Mouse (Mus musculus) lung, postnatal 0 days (tissue): ENCODE data around the gene Pla2g4d. TPM values are rescaled to one million over a fixed set of nuclear protein-coding genes. Genes with fewer than 3 reads are reported as not detected.
"Not testable (repeated sequence)": the region's sequence is repeated elsewhere in the genome, so short reads cannot be mapped to it uniquely, and the experiment has no call there.

Experiments used
- ATAC-seq: fragments of 200-750 bp; cut with Nextera tagmentation; 2 replicates; pipeline ENCODE4 v1.8.0; 2017; ENCODE audit warnings: moderate library complexity
- DNase-seq: peaks from one replicate; pipeline ENCODE4 v3.0.0-alpha.2; 2016; ENCODE audit warnings: low spot score
- H3K27ac ChIP-seq: fragments of 300-500 bp; sonication (generic); 2 replicates; pipeline ENCODE4 v1.5.1; 2014; ENCODE audit warnings: antibody characterized with exemption, mild to moderate bottlenecking, low read length, mixed read lengths
- H3K27me3 ChIP-seq: fragments of 300-500 bp; sonication (generic); replicated peaks from 2 replicates; pipeline ENCODE4 v1.6.1; 2014; ENCODE audit warnings: low read length, mixed read lengths; ENCODE audit not compliant: insufficient read depth
- H3K36me3 ChIP-seq: fragments of 300-500 bp; sonication (generic); 2 replicates; pipeline ENCODE4 v1.6.1; 2014; ENCODE audit warnings: low read length, mixed read lengths; ENCODE audit not compliant: insufficient read depth
- H3K4me1 ChIP-seq: fragments of 300-500 bp; sonication (generic); 2 replicates; pipeline ENCODE4 v1.6.1; 2014; ENCODE audit warnings: antibody characterized with exemption, low read depth, low read length, mixed read lengths; ENCODE audit not compliant: insufficient read depth
- H3K4me2 ChIP-seq: fragments of 300-500 bp; sonication (generic); replicated peaks from 2 replicates; pipeline ENCODE4 v1.6.1; 2014; ENCODE audit warnings: low read depth, mild to moderate bottlenecking, low read length, moderate library complexity, mixed read lengths
- H3K4me3 ChIP-seq: fragments of 300-500 bp; sonication (generic); 2 replicates; pipeline ENCODE4 v1.5.1; 2014; ENCODE audit warnings: low read depth, low read length
- H3K9ac ChIP-seq: fragments of 300-500 bp; sonication (generic); replicated peaks from 2 replicates; pipeline ENCODE4 v1.6.1; 2014; ENCODE audit warnings: low read depth, mild to moderate bottlenecking
- H3K9me3 ChIP-seq: fragments of 300-500 bp; sonication (generic); 2 replicates; pipeline ENCODE4 v1.6.1; 2016; ENCODE audit warnings: low read length, mixed read lengths
- CTCF ChIP-seq: IDR thresholded peaks from 2 replicates; pipeline ENCODE4 v1.5.1; 2016; ENCODE audit warnings: antibody characterized with exemption, mild to moderate bottlenecking
- EP300 ChIP-seq: IDR thresholded peaks from 2 replicates; pipeline ENCODE4 v1.6.1; 2016; ENCODE audit warnings: antibody characterized with exemption, mild to moderate bottlenecking, control low read depth
- WGBS: fragments of 180-500 bp; shearing (Covaris S2); extraction: QIAGEN DNeasy Blood & Tissue Kit; methylation state at CpG from one replicate; pipeline ENCODE4 v1.1.7; 2014; 5-methylcytosine and 5-hydroxymethylcytosine counted together
- polyA plus RNA-seq: library from polyadenylated mRNA; unstranded; fragments of >200 nt; fragmentation: Nextera tagmentation; extraction: Ambion mirVana; gene quantifications from 2 replicates; pipeline ENCODE4 v1.2.1, GENCODE M21; 2015

The Pla2g4d gene
- polyA plus RNA-seq, 1 experiment from 2014 or later: not detected

- 81% methylated on average over 6 of the region's 6 CpGs for WGBS
These were observed 36.4 kb downstream of the Pla2g4d start for GRCm38 (mm10) chr2:120252644-120253043.

DNA sequence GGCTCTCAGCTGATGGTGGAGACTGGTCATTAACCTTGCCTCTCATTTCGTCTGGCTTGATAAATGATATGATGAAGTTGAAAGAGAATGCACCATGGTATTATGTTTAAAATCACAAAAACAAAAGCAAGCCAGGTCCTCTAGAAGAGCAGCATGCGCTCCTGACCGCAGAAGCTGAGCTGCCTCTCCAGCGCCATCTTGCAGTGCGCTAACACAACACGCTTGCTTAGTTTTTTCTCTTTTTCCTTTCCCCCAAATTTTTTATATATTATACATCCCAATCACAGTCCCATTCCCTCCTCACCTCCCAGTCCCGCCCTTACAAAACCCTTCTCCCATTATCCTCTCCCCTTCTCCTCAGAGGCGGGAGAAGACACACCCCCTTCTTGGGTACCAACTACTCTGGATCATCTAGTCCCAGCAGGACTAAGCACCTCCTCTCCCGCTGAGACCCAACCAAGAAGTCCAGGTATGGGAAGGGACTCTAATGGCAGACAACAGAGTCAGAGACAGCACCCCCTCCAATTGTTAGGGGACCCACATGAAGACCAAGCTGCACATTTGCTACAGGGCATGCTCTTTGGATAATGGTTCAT, 43.5 kb downstream of the Pla2g4d start:
- Histone ChIP-seq H3K4me1 (no peaks in the 10 kb centered on the region), H3K36me3 (no peaks in the 10 kb centered on the region), H3K4me2 (peak overlapping the region; percentile 56), H3K9me3 (no peaks in the 10 kb centered on the region), H3K4me3 (peak overlapping the region; percentile 3; the same call in 1 of the 2 replicates), H3K9ac (no peak overlapping the region), H3K27ac (no peak overlapping the region), H3K27me3 (no peaks in the 10 kb centered on the region)
- peak; percentile 45 for TF ChIP-seq CTCF
- TF ChIP-seq EP300: no peak
- ATAC-seq (no peak), DNase-seq (peak; percentile 21)
- 21% methylated on average over 9 of the region's 9 CpGs for WGBS

More at GRCm38 (mm10) chr2:120252644-120253043, 36.4 kb downstream of the Pla2g4d start:
- ATAC-seq: no peak
- Histone ChIP-seq H3K4me1 (no peaks in the 10 kb centered on the region), H3K9me3 (no peaks in the 10 kb centered on the region), H3K27ac (no peak overlapping the region), H3K4me3 (no peak overlapping the region), H3K9ac (no peak overlapping the region), H3K36me3 (no peaks in the 10 kb centered on the region), H3K27me3 (no peaks in the 10 kb centered on the region), H3K4me2 (no peak overlapping the region)
- no peak for DNase-seq
- TF ChIP-seq CTCF: no peak
- no peak for TF ChIP-seq EP300

DNA sequence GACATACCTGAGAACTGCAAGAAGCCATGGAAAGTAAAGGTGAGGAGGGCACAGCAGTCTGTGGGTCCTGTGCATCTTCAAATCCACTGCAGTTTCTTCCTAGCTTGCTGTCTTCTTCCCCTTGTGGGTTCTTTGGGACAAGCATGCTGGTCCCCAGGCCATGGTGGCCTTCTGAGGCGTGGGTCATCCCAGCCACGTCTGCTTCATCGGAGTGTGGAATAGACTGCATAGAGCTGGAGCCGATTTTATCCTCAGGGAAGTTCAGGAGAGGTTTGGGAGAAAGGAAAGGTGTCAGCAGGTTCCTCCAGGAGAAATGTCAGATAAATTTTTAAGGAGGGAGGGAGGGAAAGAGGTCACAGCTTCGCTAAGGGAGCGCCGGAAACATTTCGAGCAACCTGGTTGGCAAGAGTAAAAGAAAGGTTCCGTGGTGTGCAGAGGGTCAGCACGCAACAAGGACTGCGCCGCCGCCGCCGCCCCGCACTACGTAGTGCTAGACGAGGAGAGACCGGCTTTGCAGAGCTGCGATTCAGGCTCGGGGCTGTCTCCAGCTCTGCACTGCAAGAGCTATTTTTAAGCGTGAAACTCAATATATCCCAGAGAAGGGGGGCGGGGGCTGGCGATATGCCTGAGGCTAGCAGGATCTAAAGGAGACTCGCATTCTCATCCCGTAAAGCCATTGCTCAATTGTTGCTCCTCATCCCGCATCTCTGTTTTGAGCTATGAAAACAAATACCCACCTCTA, 44.1 kb downstream of the Pla2g4d start, which contains the start of gene Pla2g4e:
TSS of gene Pla2g4e (minus strand) at position 657 of the 742 bp plus-strand sequence.
- peak; percentile 13 for DNase-seq
- no peak for TF ChIP-seq EP300
- TF ChIP-seq CTCF: no peak

DNA sequence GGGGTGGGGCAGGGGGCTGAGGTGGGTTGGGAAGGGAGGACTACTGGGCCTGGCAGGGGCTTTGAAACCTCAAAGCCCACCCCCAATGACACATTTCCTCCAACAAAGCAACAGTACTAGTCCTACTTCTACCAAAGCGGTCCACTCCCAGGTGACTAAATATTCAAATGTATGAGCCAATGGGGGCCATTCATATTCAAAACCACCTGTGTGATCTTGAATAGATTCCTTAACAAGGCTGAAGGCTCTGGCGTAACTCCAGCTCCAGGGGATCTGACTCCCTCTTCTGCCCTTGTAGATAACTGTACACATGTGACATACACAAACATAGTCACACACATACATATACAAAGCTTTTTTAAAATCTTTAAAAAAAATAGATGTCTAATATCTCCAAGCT, 45.0 kb downstream of the Pla2g4d start:
- Histone ChIP-seq H3K9me3 (no peaks in the 10 kb centered on the region), H3K4me1 (no peaks in the 10 kb centered on the region), H3K36me3 (no peaks in the 10 kb centered on the region), H3K4me2 (no peak overlapping the region), H3K27ac (no peak overlapping the region), H3K4me3 (no peak overlapping the region), H3K9ac (no peak overlapping the region), H3K27me3 (no peaks in the 10 kb centered on the region)
- 88% methylated on average over 2 of the region's 2 CpGs for WGBS
- no peak for TF ChIP-seq CTCF
- TF ChIP-seq EP300: no peak
- ATAC-seq: no peak
- no peak for DNase-seq

More for the DNA sequence above, 44.1 kb downstream of the Pla2g4d start, which contains the start of gene Pla2g4e:
- no peak within 1 kb of the TSS for H3K27ac ChIP-seq
- no peak within 1 kb of the TSS for H3K9ac ChIP-seq
- H3K4me1 ChIP-seq: no peaks in the 10 kb centered on the region
- no peak for ATAC-seq
- no peaks in the 10 kb centered on the region for H3K27me3 ChIP-seq
- WGBS: 6% methylated on average over 27 of the region's 27 CpGs
- no peaks in the 10 kb centered on the region for H3K36me3 ChIP-seq
- H3K9me3 ChIP-seq: no peaks in the 10 kb centered on the region
- H3K4me3 ChIP-seq: peak within 1 kb of the TSS; percentile 3; the same call in 1 of the 2 replicates
- H3K4me2 ChIP-seq: peak within 1 kb of the TSS; percentile 56

- TF ChIP-seq CTCF (no peak), EP300 (no peak)
- WGBS: 67% methylated on average over 5 of the region's 5 CpGs
- Histone ChIP-seq H3K4me2 (no peak overlapping the region), H3K27me3 (no peaks in the 10 kb centered on the region), H3K9me3 (no peaks in the 10 kb centered on the region), H3K9ac (no peak overlapping the region), H3K36me3 (no peaks in the 10 kb centered on the region), H3K27ac (no peak overlapping the region), H3K4me3 (no peak overlapping the region), H3K4me1 (no peaks in the 10 kb centered on the region)
- no peak for DNase-seq
- no peak for ATAC-seq
These were observed 46.1 kb downstream of the Pla2g4d start for GRCm38 (mm10) chr2:120242791-120243467.

DNA sequence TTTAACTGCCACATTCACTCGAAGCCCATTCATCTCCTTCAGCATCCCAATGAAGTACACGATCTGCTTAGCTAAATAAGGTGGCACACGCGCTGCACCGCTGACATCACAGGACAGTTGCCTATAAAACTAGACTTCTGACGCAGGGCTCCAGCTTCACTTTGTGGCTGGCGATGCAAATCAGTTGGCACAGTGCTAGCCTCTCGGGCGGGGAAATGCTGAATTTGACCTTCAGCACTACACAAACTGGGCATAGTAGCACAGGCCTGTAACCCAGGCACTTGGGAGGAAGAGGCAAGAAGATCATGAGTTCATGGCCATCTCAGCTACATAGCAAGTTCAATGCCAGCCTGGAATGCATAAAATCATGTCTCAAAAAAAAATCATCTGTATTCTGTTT, 50.3 kb downstream of the Pla2g4d start:
- 84% methylated on average over 8 of the region's 9 CpGs for WGBS
- not testable (repeated sequence) for H3K9ac ChIP-seq, H3K9me3 ChIP-seq, H3K27ac ChIP-seq, H3K36me3 ChIP-seq, ATAC-seq, H3K4me3 ChIP-seq, H3K27me3 ChIP-seq, DNase-seq, H3K4me1 ChIP-seq, H3K4me2 ChIP-seq
